Mouse (Mus musculus) cortical plate, adult 2 months (tissue): ENCODE measurements around the gene Gxylt2.

Experiments used
- CTCF ChIP-seq: fragments of 200-500 bp; IDR thresholded peaks from 2 replicates; pipeline ENCODE4 v1.5.1; 2011; ENCODE audit warnings: mild to moderate bottlenecking, control low read depth, low read length; ENCODE audit not compliant: insufficient read depth; ENCODE audit errors: extremely low read depth
- POLR2A ChIP-seq: fragments of 200-500 bp; IDR thresholded peaks from 2 replicates; pipeline ENCODE4 v1.6.1; 2011; ENCODE audit warnings: mild to moderate bottlenecking, low read length, control low read depth; ENCODE audit not compliant: insufficient read depth; ENCODE audit errors: extremely low read depth

DNA sequence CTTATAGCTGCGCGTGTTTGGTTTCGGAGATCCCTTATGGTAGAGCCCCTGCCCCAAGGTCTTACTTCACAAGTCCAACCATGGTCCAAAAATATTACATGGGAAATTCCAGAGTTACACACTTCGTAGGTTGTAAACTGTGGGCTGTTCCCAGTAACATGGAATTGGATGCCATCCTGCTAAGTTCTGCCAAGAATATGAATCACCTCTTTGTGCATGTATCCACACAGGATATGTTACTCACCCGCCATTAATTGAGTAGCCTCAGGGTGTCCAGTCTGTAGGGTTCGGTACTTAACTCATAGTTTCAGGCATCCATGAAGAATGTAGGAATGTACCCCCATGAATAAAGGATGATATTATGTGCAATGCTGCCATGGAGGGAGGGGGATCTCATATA, 94.8 kb downstream of the Gxylt2 start:
- TF ChIP-seq CTCF: no peak
- no peak for TF ChIP-seq POLR2A
